Mouse (Mus musculus) neural tube, embryonic 12.5 days (tissue): ENCODE data around the gene Nhsl2. TPM values are rescaled to one million over a fixed set of nuclear protein-coding genes. Genes with fewer than 3 reads are reported as not detected.

ENCODE experiments used
- ATAC-seq: fragments of 200-750 bp; cut with Nextera tagmentation; 2 replicates; pipeline ENCODE4 v1.8.0; 2017; ENCODE audit warnings: low read depth, mild to moderate bottlenecking, moderate TSS enrichment, moderate library complexity; ENCODE audit not compliant: low FRiP score
- H3K27ac ChIP-seq: fragments of 300-500 bp; sonication (generic); 2 replicates; pipeline ENCODE4 v1.5.1; 2016
- H3K27me3 ChIP-seq: fragments of 300-500 bp; sonication (generic); replicated peaks from 2 replicates; pipeline ENCODE4 v1.6.1; 2016; ENCODE audit warnings: mild to moderate bottlenecking
- H3K36me3 ChIP-seq: fragments of 300-500 bp; sonication (generic); 2 replicates; pipeline ENCODE4 v1.6.1; 2016; ENCODE audit warnings: mild to moderate bottlenecking
- H3K4me1 ChIP-seq: fragments of 300-500 bp; sonication (generic); 2 replicates; pipeline ENCODE4 v1.6.1; 2016
- H3K4me2 ChIP-seq: fragments of 300-500 bp; sonication (generic); replicated peaks from 2 replicates; pipeline ENCODE4 v1.6.1; 2016; ENCODE audit warnings: mild to moderate bottlenecking
- H3K4me3 ChIP-seq: fragments of 300-500 bp; sonication (generic); 2 replicates; pipeline ENCODE4 v1.5.1; 2016
- H3K9ac ChIP-seq: fragments of 300-500 bp; sonication (generic); 2 replicates; pipeline ENCODE4 v1.6.1; 2016; ENCODE audit warnings: mild to moderate bottlenecking
- H3K9me3 ChIP-seq: fragments of 300-500 bp; sonication (generic); 2 replicates; pipeline ENCODE4 v1.6.1; 2016; ENCODE audit warnings: mild to moderate bottlenecking
- WGBS: fragments of 180-500 bp; shearing (Covaris S2); methylation state at CpG from one replicate; pipeline ENCODE4 v1.1.7; 2016; 5-methylcytosine and 5-hydroxymethylcytosine counted together
- polyA plus RNA-seq: library from polyadenylated mRNA; unstranded; fragments of >200 nt; fragmentation: Nextera tagmentation; extraction: Ambion mirVana; gene quantifications from 2 replicates; pipeline ENCODE4 v1.2.1, GENCODE M21; 2016

Gene Nhsl2
- polyA plus RNA-seq, 1 experiment from 2014 or later = 6.3 TPM

DNA sequence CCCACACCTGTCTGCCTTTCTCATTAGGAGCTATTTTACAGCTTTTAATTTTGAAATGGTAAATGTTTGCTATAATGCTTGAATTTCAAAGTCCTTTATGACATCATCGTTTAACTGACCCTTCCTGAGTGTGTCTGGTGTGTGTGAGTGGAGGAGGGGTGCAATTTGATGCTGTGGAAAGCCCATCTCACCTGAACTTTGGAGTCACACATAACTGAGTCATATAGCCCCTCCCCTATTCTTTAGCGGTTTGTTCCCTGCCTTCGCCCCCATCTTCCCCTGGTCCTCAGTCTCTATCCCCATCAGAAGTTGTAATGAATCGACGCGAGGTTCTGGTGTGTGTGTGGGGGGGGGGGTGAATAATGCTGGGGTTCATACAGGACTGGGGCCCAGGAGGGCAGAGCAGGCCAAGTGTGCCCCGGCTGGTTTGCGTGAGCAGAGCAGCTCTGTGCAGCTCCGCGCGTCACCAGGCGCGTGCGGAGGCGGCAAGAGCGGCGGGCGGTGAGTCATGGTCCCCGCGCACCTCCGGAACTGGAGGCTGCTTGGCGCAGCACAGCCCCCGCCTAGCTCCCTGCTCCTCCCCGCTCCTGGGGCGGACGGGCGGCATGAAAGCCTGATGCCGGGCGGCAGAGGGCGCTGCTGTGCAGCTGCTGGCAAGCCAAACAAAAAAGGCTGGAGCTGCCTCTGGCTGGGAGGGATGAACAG, 104.8 kb downstream of the Nhsl2 start:
- ATAC-seq = peak; percentile 97
- Histone ChIP-seq H3K27me3 (0 out of 2 replicates have a peak, but pooled peaks cover 7% of the 10 kb centered on the region), H3K27ac (no peak overlapping the region), H3K9me3 (no peaks in the 10 kb centered on the region), H3K4me2 (peak overlapping the region; percentile 58), H3K36me3 (no peaks in the 10 kb centered on the region), H3K4me3 (peak overlapping the region; percentile 15; the same call in 1 of the 2 replicates), H3K4me1 (no peaks in the 10 kb centered on the region), H3K9ac (peak overlapping the region; percentile 47; the same call in 1 of the 2 replicates)
- WGBS = 9% methylated on average over 30 of the region's 30 CpGs

GRCm38 (mm10) chrX:101954492-101954851, 105.3 kb downstream of the Nhsl2 start:
- ATAC-seq = no peak
- H3K27ac ChIP-seq = no peak overlapping the region
- H3K27me3 ChIP-seq = 0 out of 2 replicates have a peak, but pooled peaks cover 7% of the 10 kb centered on the region
- H3K36me3 ChIP-seq = no peaks in the 10 kb centered on the region
- H3K4me3 ChIP-seq = no peak overlapping the region
- peak overlapping the region; percentile 58 for H3K4me2 ChIP-seq
- 44% methylated on average over 6 of the region's 6 CpGs for WGBS
- no peak overlapping the region for H3K9ac ChIP-seq
- H3K4me1 ChIP-seq = no peaks in the 10 kb centered on the region
- no peaks in the 10 kb centered on the region for H3K9me3 ChIP-seq

DNA sequence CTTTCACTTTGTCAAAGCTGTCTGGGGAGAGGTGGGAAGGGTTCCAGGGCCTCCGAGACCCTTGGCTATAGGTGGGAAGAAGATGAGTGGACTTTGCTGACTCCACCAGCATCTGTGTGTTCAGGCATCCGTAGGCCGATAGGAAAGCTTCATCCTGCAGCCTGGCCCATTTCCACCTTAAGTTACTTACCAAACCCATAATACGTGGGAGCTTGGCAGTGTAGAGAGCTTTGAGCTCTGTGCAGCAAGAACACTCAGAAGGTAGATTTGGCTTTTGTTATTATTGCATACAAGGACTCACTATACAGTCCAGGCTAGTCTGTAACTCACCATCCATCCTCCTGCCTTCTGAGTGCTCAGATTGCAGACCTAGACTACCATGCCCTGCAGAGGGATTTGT, 112.7 kb downstream of the Nhsl2 start:
- H3K9me3 ChIP-seq = no peaks in the 10 kb centered on the region
- H3K4me3 ChIP-seq = no peak overlapping the region
- no peak overlapping the region for H3K4me2 ChIP-seq
- ATAC-seq = no peak
- no peak overlapping the region for H3K27ac ChIP-seq
- H3K27me3 ChIP-seq = no peaks in the 10 kb centered on the region
- 94% methylated on average over 4 of the region's 4 CpGs for WGBS
- no peaks in the 10 kb centered on the region for H3K36me3 ChIP-seq
- H3K4me1 ChIP-seq = no peaks in the 10 kb centered on the region
- no peak overlapping the region for H3K9ac ChIP-seq

DNA sequence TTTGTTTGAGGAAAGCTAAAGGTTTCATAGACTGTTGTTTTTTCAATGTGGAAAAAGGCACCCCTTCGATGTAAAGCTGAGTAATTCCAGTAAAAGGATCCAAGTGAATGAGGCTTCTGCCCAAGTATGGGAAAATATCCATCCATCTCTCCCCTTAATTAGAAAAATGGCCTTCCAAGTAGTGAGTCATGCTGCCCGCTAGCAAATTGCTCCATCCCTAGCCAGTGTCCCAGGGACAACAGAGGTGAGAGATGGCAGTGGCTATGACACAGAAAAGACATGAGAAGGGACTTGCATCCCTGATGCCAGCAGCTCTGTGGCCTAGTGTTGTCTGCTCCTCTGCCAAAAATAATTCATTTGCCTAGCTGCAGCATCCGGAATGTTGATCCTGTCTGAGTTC, 114.5 kb downstream of the Nhsl2 start:
- no peak for ATAC-seq

DNA sequence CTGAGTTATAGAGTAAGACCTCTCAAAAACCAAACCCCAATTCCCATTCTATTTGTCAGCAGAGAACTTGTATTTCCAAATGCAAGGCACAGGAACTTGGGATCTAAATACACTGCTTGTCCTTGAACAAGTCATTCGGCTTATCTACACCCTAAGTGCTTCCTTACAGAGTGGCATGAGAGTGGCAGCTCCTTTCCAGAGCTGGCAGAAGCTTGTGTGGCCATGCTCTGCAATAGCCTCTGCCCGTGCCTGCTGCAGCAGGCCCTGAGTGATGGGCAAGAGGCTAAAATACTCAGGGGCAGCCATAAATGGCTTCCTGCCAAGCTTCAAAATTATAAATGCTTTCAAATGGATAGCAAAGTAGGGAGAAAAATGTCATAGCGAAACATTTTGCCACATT, 123.8 kb downstream of the Nhsl2 start:
- no peak overlapping the region for H3K4me3 ChIP-seq
- H3K9me3 ChIP-seq = no peaks in the 10 kb centered on the region
- no peak overlapping the region for H3K27ac ChIP-seq
- H3K4me1 ChIP-seq = no peaks in the 10 kb centered on the region
- ATAC-seq = no peak
- H3K9ac ChIP-seq = no peak overlapping the region
- no peaks in the 10 kb centered on the region for H3K27me3 ChIP-seq
- WGBS = 78% methylated on average over 3 of the region's 3 CpGs
- H3K36me3 ChIP-seq = no peaks in the 10 kb centered on the region
- no peak overlapping the region for H3K4me2 ChIP-seq

More for the DNA sequence above, 114.5 kb downstream of the Nhsl2 start:
- Histone ChIP-seq H3K36me3 (no peaks in the 10 kb centered on the region), H3K9ac (no peak overlapping the region), H3K4me1 (no peaks in the 10 kb centered on the region), H3K27ac (no peak overlapping the region), H3K27me3 (no peaks in the 10 kb centered on the region), H3K4me3 (no peak overlapping the region), H3K9me3 (no peaks in the 10 kb centered on the region), H3K4me2 (no peak overlapping the region)
- WGBS = 87% methylated on average over 3 of the region's 3 CpGs

GRCm38 (mm10) chrX:101976931-101977330, 127.7 kb downstream of the Nhsl2 start:
- H3K4me1 ChIP-seq = no peaks in the 10 kb centered on the region
- no peak overlapping the region for H3K9ac ChIP-seq
- no peak overlapping the region for H3K27ac ChIP-seq
- H3K36me3 ChIP-seq = no peaks in the 10 kb centered on the region
- no peak for ATAC-seq
- no peaks in the 10 kb centered on the region for H3K27me3 ChIP-seq
- no peak overlapping the region for H3K4me3 ChIP-seq
- H3K9me3 ChIP-seq = no peaks in the 10 kb centered on the region
- no peak overlapping the region for H3K4me2 ChIP-seq
- 23% methylated on average over 3 of the region's 3 CpGs for WGBS

DNA sequence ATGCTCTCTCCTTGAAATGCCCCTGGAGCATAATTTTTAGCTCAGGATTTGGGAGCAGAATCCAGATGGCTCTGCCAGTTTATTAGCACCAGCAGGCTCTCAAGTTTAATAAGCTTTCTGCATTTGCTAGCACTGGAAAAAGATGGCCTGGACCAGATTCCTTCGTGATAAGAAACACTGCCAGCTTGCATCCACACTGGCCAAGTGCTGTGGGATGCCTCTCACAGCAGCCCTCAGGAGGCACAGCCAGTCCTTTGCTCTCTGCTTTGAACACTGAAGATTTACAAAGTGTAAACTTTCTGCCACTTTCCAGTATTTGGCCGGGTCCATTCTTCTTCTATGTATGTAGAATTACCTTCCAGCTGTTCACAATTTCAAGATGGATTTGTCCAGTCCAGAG, 129.7 kb downstream of the Nhsl2 start:
- H3K9ac ChIP-seq = no peak overlapping the region
- H3K4me3 ChIP-seq = no peak overlapping the region
- no peak overlapping the region for H3K4me2 ChIP-seq
- no peaks in the 10 kb centered on the region for H3K4me1 ChIP-seq
- no peaks in the 10 kb centered on the region for H3K9me3 ChIP-seq
- no peak overlapping the region for H3K27ac ChIP-seq
- 51% methylated on average over 2 of the region's 2 CpGs for WGBS
- H3K36me3 ChIP-seq = no peaks in the 10 kb centered on the region
- no peaks in the 10 kb centered on the region for H3K27me3 ChIP-seq
- no peak for ATAC-seq

- 37% methylated on average over 5 of the region's 5 CpGs for WGBS
- Histone ChIP-seq H3K27ac (no peak overlapping the region), H3K9me3 (no peaks in the 10 kb centered on the region), H3K4me3 (no peak overlapping the region), H3K9ac (no peak overlapping the region), H3K4me2 (no peak overlapping the region), H3K36me3 (no peaks in the 10 kb centered on the region), H3K4me1 (no peaks in the 10 kb centered on the region), H3K27me3 (no peaks in the 10 kb centered on the region)
- ATAC-seq = no peak; the same call in 1 of the 2 replicates
These were observed 130.1 kb downstream of the Nhsl2 start for GRCm38 (mm10) chrX:101979267-101979666.

DNA sequence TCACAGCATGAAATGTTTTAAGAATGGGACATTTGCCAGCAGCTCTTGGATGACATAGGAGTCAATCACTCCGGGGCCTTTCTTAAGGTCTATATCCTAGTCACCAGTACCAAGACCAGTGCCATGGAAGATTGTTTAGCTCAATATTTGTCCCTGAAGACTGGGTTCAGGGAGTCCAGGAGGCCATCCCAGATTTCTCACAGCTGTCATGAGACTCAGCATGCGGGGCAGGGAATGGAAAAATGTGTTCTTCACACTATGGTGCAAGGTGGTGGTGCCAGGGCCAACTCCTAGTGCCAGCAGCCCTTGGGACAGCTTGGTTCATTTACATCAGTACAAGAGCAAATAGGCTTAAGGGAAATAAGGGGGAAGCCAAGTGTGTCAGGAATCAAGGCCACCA, 131.4 kb downstream of the Nhsl2 start:
- ATAC-seq = no peak
- no peaks in the 10 kb centered on the region for H3K27me3 ChIP-seq
- no peak overlapping the region for H3K9ac ChIP-seq
- H3K4me3 ChIP-seq = no peak overlapping the region
- H3K36me3 ChIP-seq = no peaks in the 10 kb centered on the region
- H3K27ac ChIP-seq = no peak overlapping the region
- 88% methylated on average over 2 of the region's 2 CpGs for WGBS
- no peaks in the 10 kb centered on the region for H3K9me3 ChIP-seq
- H3K4me2 ChIP-seq = no peak overlapping the region
- no peaks in the 10 kb centered on the region for H3K4me1 ChIP-seq

DNA sequence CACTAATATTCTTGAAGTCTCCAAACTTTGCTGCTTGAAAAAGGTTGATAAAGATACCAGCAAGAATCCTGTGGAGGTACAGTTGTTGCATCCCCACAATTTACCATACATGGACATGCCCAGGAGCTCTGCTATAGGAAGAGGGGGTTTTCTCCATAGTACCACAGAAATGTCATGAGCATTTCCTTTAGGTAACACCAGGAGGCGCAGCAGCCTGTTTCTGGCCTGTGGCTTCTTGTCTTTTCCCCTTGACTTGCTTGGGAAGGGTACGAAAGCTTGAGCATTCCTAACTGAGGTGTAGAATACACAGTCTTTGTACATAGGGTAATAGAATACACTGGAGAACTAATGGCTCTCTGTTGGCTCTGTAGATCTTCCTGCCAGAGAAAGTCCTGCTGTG, 132.3 kb downstream of the Nhsl2 start:
- 25% methylated on average over 2 of the region's 2 CpGs for WGBS
- H3K9me3 ChIP-seq = no peaks in the 10 kb centered on the region
- no peak overlapping the region for H3K4me2 ChIP-seq
- H3K36me3 ChIP-seq = no peaks in the 10 kb centered on the region
- no peak overlapping the region for H3K4me3 ChIP-seq
- no peak for ATAC-seq
- H3K27me3 ChIP-seq = no peaks in the 10 kb centered on the region
- H3K4me1 ChIP-seq = no peaks in the 10 kb centered on the region
- H3K9ac ChIP-seq = no peak overlapping the region
- H3K27ac ChIP-seq = no peak overlapping the region

GRCm38 (mm10) chrX:101983638-101984037, 134.5 kb downstream of the Nhsl2 start:
- no peak for ATAC-seq
- Histone ChIP-seq H3K9me3 (no peaks in the 10 kb centered on the region), H3K36me3 (no peaks in the 10 kb centered on the region), H3K27me3 (no peaks in the 10 kb centered on the region), H3K4me1 (no peaks in the 10 kb centered on the region), H3K4me2 (no peak overlapping the region), H3K4me3 (no peak overlapping the region), H3K9ac (no peak overlapping the region), H3K27ac (no peak overlapping the region)
- WGBS = 61% methylated on average over 6 of the region's 6 CpGs

- Histone ChIP-seq H3K27me3 (no peaks in the 10 kb centered on the region; the same call in 1 of the 2 replicates), H3K27ac (no peak overlapping the region), H3K36me3 (no peaks in the 10 kb centered on the region), H3K4me3 (no peak overlapping the region), H3K9ac (no peak overlapping the region), H3K4me1 (no peaks in the 10 kb centered on the region), H3K4me2 (no peak overlapping the region), H3K9me3 (no peaks in the 10 kb centered on the region)
- WGBS = 22% methylated on average over 9 of the region's 9 CpGs
- peak; percentile 78; the same call in 1 of the 2 replicates for ATAC-seq
These were observed 137.6 kb downstream of the Nhsl2 start for GRCm38 (mm10) chrX:101986657-101987367.
